Mouse (Mus musculus) intestine, postnatal 0 days (tissue): ENCODE measurements around the gene Actr6. TPM values are rescaled to one million over a fixed set of nuclear protein-coding genes. Genes with fewer than 3 reads are reported as not detected.

Experiments used
- ATAC-seq: fragments of 200-750 bp; cut with Nextera tagmentation; 2 replicates; pipeline ENCODE4 v1.8.0; 2017; ENCODE audit warnings: mild to moderate bottlenecking, moderate TSS enrichment, moderate library complexity
- H3K27ac ChIP-seq: fragments of 300-500 bp; sonication (generic); 2 replicates; pipeline ENCODE4 v1.5.1; 2014; ENCODE audit warnings: mild to moderate bottlenecking, low read depth, low read length, moderate library complexity
- H3K27me3 ChIP-seq: fragments of 300-500 bp; sonication (generic); replicated peaks from 2 replicates; pipeline ENCODE4 v1.6.1; 2014; ENCODE audit warnings: low read length, mixed read lengths; ENCODE audit not compliant: control insufficient read depth, insufficient read depth
- H3K36me3 ChIP-seq: fragments of 300-500 bp; sonication (generic); 2 replicates; pipeline ENCODE4 v1.6.1; 2014; ENCODE audit warnings: mild to moderate bottlenecking, moderate library complexity; ENCODE audit not compliant: control insufficient read depth, insufficient read depth
- H3K4me1 ChIP-seq: fragments of 300-500 bp; sonication (generic); replicated peaks from 2 replicates; pipeline ENCODE4 v1.6.1; 2014; ENCODE audit warnings: antibody characterized with exemption, low read length, mixed read lengths; ENCODE audit not compliant: control insufficient read depth, insufficient read depth
- H3K4me2 ChIP-seq: fragments of 300-500 bp; sonication (generic); replicated peaks from 2 replicates; pipeline ENCODE4 v1.6.1; 2014; ENCODE audit warnings: low read depth, mild to moderate bottlenecking, moderate library complexity
- H3K4me3 ChIP-seq: fragments of 300-500 bp; sonication (generic); 2 replicates; pipeline ENCODE4 v1.5.1; 2014; ENCODE audit warnings: low read depth, low read length
- H3K9ac ChIP-seq: fragments of 300-500 bp; sonication (generic); 2 replicates; pipeline ENCODE4 v1.6.1; 2014; ENCODE audit warnings: mild to moderate bottlenecking, low read depth, low read length
- H3K9me3 ChIP-seq: fragments of 300-500 bp; sonication (generic); 2 replicates; pipeline ENCODE4 v1.6.1; 2016; ENCODE audit warnings: mixed run types; ENCODE audit not compliant: control insufficient read depth
- CTCF ChIP-seq: sonication (generic); IDR thresholded peaks from 2 replicates; pipeline ENCODE4 v1.5.1; 2016; ENCODE audit warnings: low read depth, mild to moderate bottlenecking, control low read depth, antibody characterized with exemption, moderate library complexity
- WGBS: fragments of 180-500 bp; shearing (Covaris S2); extraction: QIAGEN DNeasy Blood & Tissue Kit; methylation state at CpG from one replicate; pipeline ENCODE4 v1.1.7; 2014; 5-methylcytosine and 5-hydroxymethylcytosine counted together
- polyA plus RNA-seq: library from polyadenylated mRNA; unstranded; fragments of >200 nt; fragmentation: Nextera tagmentation; extraction: Ambion mirVana; gene quantifications from 2 replicates; pipeline ENCODE4 v1.2.1, GENCODE M21; 2015

Gene Actr6
- polyA plus RNA-seq, 1 experiment from 2014 or later: 12.5 TPM

DNA sequence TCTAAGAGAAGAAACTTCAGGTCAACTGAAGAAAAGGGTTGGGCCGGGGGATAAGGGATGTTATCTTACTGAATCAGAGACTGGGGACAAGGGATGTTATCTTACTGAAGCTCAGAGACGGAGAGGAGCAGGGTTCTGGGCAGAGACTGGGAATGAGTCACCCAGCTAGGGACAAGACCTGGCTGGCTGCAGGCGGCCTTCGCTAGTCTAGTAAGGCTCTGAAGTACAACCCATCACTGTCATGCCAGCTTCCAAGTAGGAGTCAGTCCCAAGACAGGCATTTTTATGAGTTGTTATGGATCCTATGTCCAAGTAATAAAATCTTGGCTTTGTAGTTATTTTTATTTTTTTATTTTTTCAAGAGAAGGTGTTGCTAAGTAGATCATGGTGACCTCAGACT, 11.2 kb upstream of the Actr6 start:
- ATAC-seq: no peak
- Histone ChIP-seq H3K27me3 (0 out of 2 replicates have a peak, but pooled peaks cover 2% of the 10 kb centered on the region), H3K4me2 (no peak overlapping the region), H3K9ac (no peak overlapping the region), H3K27ac (no peak overlapping the region), H3K36me3 (no peaks in the 10 kb centered on the region), H3K4me3 (no peak overlapping the region), H3K4me1 (peaks cover 6% of the 10 kb centered on the region; the same call in 1 of the 2 replicates), H3K9me3 (no peaks in the 10 kb centered on the region)
- TF ChIP-seq CTCF: no peak
- WGBS: 62% methylated on average over 4 of the region's 4 CpGs

DNA sequence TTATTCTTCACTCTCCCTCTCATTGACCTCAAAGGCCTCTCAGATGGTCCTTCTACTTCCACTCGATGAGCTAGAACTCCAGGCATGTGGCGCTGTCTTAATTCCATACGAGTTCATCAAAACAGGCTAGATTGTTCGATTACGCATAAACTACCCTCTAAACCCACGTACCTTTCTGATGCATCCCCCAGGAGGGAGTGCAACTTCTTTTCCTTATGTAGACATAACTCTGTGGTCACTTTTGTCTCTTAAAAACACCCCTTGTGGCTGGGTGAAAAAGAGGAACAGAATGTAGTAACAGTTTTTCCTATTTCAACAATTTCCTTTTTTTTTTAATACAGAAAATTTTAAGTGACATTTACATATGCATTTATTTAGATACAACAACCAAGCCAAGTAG, 8.9 kb upstream of the Actr6 start:
- no peak for TF ChIP-seq CTCF
- Histone ChIP-seq H3K36me3 (no peaks in the 10 kb centered on the region), H3K4me1 (no peaks in the 10 kb centered on the region), H3K4me3 (no peak overlapping the region), H3K4me2 (no peak overlapping the region), H3K9me3 (no peaks in the 10 kb centered on the region), H3K27ac (no peak overlapping the region), H3K27me3 (0 out of 2 replicates have a peak, but pooled peaks cover 2% of the 10 kb centered on the region), H3K9ac (no peak overlapping the region)
- ATAC-seq: no peak
- 80% methylated on average over 6 of the region's 6 CpGs for WGBS

DNA sequence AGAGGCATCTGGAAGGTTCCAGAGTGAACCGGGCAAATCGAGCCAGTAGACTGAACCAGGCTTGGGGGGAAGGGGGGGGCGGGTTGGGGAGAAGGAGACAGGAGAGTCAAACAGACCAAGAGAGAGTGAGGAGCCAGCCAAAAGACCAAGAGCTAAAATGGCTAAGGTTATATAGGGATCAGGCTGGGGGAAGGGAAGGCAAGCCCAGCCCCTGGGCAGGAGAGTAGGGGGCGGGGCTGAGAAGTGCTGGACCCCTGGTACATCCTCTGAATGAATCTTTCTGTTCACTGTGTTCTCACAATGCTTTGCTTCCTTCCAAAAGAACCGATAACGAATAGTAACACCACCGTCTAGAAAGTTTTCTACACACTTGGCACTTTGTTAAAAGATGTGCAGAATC, 7.6 kb upstream of the Actr6 start:
- TF ChIP-seq CTCF: no peak
- H3K4me1 ChIP-seq: no peaks in the 10 kb centered on the region
- no peak overlapping the region for H3K27ac ChIP-seq
- WGBS: 52% methylated on average over 7 of the region's 7 CpGs
- no peak overlapping the region for H3K4me3 ChIP-seq
- ATAC-seq: no peak
- no peak overlapping the region for H3K9ac ChIP-seq
- no peak overlapping the region for H3K4me2 ChIP-seq
- H3K27me3 ChIP-seq: 0 out of 2 replicates have a peak, but pooled peaks cover 2% of the 10 kb centered on the region
- H3K36me3 ChIP-seq: no peaks in the 10 kb centered on the region
- H3K9me3 ChIP-seq: no peaks in the 10 kb centered on the region

DNA sequence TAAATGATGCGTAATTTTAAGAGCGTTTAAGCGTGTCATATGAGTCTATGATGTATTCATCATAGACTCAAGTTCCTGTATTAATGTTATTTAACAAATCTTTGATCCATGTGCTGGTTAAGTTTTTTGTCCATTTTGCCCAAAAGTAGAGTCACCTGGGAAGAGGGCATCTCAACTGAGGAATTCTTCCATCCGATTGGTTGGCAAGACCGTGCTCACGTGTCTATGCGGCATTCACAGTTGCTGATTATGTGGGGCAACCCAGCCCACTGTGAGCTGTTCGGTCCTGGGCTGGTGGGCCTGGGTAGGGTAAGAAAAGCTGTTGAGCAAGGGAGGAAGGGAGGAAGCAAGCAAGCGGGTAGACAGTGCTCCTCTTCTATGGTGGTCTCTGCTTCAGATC, 6.3 kb upstream of the Actr6 start:
- Histone ChIP-seq H3K9me3 (no peaks in the 10 kb centered on the region), H3K9ac (no peak overlapping the region), H3K4me2 (no peak overlapping the region), H3K36me3 (no peaks in the 10 kb centered on the region), H3K4me1 (no peaks in the 10 kb centered on the region), H3K27ac (no peak overlapping the region), H3K4me3 (no peak overlapping the region), H3K27me3 (0 out of 2 replicates have a peak, but pooled peaks cover 2% of the 10 kb centered on the region)
- ATAC-seq: no peak
- 89% methylated on average over 9 of the region's 9 CpGs for WGBS
- no peak for TF ChIP-seq CTCF

DNA sequence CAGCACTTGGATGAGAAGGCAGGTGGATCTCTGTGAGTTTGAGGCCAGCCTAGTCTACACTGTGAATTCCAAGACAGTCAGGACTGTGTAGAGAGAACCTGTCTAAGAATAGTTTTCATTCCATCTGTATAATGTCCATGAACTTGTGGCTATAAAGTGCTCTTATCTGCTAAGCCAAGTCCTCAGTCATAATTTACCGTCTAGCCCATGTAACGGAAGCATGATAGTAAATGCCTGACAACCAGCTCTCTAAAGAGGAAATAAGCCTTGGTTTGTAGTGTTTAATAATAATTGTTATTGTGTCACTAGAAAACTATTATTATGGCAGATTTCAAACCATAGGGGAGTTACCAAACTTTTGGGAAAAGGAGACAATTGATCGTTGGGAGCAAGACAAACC, 5.8 kb upstream of the Actr6 start:
- Histone ChIP-seq H3K27ac (no peak overlapping the region), H3K36me3 (no peaks in the 10 kb centered on the region), H3K4me1 (no peaks in the 10 kb centered on the region), H3K9ac (no peak overlapping the region), H3K27me3 (0 out of 2 replicates have a peak, but pooled peaks cover 2% of the 10 kb centered on the region), H3K4me2 (no peak overlapping the region), H3K9me3 (no peaks in the 10 kb centered on the region), H3K4me3 (no peak overlapping the region)
- 55% methylated on average over 3 of the region's 3 CpGs for WGBS
- no peak for TF ChIP-seq CTCF
- no peak for ATAC-seq

DNA sequence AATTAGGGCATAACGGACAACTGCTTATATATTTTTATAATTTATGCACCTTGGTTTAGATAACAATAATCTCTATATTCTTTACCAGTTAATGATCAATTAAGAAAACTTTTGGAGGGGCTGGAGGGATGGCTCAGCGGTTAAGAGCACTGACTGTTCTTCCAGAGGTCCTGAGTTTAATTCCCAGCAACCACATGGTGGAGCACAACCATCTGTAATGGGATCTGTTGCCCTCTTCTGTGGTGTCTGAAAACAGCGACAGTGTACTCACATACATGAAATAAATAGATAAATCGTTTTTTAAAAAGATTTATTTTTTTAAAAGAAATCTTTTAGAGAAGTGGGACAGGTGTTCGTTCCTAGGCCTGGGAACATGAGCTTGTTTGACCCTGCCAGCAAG, 5.0 kb upstream of the Actr6 start:
- no peaks in the 10 kb centered on the region for H3K9me3 ChIP-seq
- H3K9ac ChIP-seq: no peak overlapping the region
- H3K4me1 ChIP-seq: no peaks in the 10 kb centered on the region
- 0 out of 2 replicates have a peak, but pooled peaks cover 2% of the 10 kb centered on the region for H3K27me3 ChIP-seq
- 32% methylated on average over 5 of the region's 5 CpGs for WGBS
- ATAC-seq: no peak
- no peak overlapping the region for H3K27ac ChIP-seq
- H3K36me3 ChIP-seq: no peaks in the 10 kb centered on the region
- H3K4me3 ChIP-seq: no peak overlapping the region
- no peak overlapping the region for H3K4me2 ChIP-seq
- peak; percentile 45 for TF ChIP-seq CTCF

DNA sequence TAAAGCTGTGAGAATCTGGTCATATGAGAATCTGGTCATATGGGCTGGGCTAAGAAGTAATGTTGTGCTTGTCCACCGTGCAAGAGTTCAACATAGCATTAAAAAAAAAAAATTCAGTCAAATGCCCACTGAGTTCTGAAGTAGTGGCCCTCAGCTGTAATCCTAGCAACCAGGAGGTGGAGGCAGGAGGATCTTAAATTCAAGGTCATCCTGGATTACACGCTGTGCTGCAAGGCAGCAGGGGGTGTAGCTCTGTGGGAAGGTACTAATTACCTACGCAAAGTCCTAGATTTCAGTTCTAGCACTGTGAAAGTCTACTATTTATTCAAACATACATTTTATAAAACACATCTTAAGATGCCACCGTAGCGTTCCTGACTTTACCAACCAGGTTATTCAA, 754 bp downstream of the Actr6 start:
- peak overlapping the region; percentile 74 for H3K4me2 ChIP-seq
- H3K27ac ChIP-seq: no peak overlapping the region
- no peak for ATAC-seq
- H3K9ac ChIP-seq: peak overlapping the region; percentile 40
- H3K9me3 ChIP-seq: no peaks in the 10 kb centered on the region
- WGBS: 9% methylated on average over 5 of the region's 5 CpGs
- no peaks in the 10 kb centered on the region for H3K27me3 ChIP-seq
- no peak for TF ChIP-seq CTCF
- peaks cover 5% of the 10 kb centered on the region; the same call in 1 of the 2 replicates for H3K36me3 ChIP-seq
- H3K4me1 ChIP-seq: no peaks in the 10 kb centered on the region; the same call in 1 of the 2 replicates
- peak overlapping the region; percentile 77 for H3K4me3 ChIP-seq
